Mouse (Mus musculus): ENCODE measurements at regions not wholly inside any gene's neighbourhood (a gene's known extent, or its start where the extent isn't known, plus 50 kb on each side); places are given as distances from the start of the nearest gene placed in this dataset.
A peak's percentile ranks its signal among the peaks of the same experiment; 100 is the strongest.

DNA sequence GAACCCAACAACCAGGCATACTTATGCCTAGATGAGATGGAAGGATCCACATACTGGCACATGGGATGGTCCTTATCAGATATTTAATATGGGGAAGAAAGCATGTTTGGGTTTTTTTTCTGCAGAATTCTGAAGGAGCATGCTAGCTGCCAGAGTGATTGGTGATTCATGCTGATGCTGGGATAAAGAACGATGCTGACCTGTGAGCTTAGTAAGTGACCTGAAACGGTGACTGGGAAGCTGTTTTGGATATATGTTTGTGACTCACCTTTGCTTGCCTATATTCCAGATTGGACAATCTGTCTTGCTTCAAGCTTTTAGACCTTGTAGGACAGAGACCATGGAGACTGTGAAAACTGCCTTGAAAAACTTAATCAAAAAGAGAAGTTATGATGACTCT is 974.8 kb downstream of the Grik2 start:
- Histone ChIP-seq H3K4me3 (replicated peaks; ENCODE audit: low read length) (no peak overlapping the region), H3K4me1 (replicated peaks; ENCODE audit: low read depth, low read length) (0 out of 2 replicates have a peak, but pooled peaks cover 3% of the 10 kb centered on the region), H3K36me3 (ENCODE audit: insufficient read depth, low read length) (no peaks in the 10 kb centered on the region), H3K9me3 (ENCODE audit: low read length) (no peaks in the 10 kb centered on the region), H3K27me3 (ENCODE audit: insufficient read depth, low read length) (no peaks in the 10 kb centered on the region)
- TF ChIP-seq NANOG (IDR thresholded peaks at IDR 0.05; ENCODE audit: borderline replicate concordance, low read length) = no peak

DNA sequence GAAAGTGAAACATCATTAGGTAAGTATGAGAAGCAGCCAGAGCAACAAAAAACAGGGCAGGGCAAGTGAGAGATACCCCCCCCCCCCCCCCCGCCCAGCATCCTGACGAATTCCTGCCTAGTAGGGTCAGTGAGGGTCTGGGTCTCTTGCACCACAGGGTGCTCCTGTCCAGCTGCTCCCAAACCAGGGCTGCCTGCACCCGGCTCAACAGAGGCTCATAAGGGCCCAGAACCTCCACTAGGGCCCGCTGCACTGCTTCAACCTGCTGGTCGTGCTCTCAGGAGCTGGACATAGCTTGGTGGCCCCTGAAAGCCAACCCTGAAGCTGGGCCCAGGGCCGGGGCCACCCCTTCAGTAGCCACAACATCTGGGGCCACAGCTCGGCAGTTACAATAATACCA is 978.4 kb downstream of the Grik2 start:
- 0 out of 2 replicates have a peak, but pooled peaks cover 3% of the 10 kb centered on the region for H3K4me1 ChIP-seq (replicated peaks; ENCODE audit: low read depth, low read length)
- no peak for TF ChIP-seq CTCF (conservative IDR thresholded peaks at IDR 0.05; ENCODE audit: low read length)
- no peak for TF ChIP-seq NANOG (IDR thresholded peaks at IDR 0.05; ENCODE audit: borderline replicate concordance, low read length)
- TF ChIP-seq POU5F1 (IDR thresholded peaks at IDR 0.05; ENCODE audit: borderline replicate concordance, low read length) = no peak
- H3K4me3 ChIP-seq (replicated peaks; ENCODE audit: low read length) = no peak overlapping the region
- H3K27me3 ChIP-seq (ENCODE audit: insufficient read depth, low read length) = no peaks in the 10 kb centered on the region
- H3K36me3 ChIP-seq (ENCODE audit: insufficient read depth, low read length) = no peaks in the 10 kb centered on the region
- H3K9me3 ChIP-seq (ENCODE audit: low read length) = no peaks in the 10 kb centered on the region

DNA sequence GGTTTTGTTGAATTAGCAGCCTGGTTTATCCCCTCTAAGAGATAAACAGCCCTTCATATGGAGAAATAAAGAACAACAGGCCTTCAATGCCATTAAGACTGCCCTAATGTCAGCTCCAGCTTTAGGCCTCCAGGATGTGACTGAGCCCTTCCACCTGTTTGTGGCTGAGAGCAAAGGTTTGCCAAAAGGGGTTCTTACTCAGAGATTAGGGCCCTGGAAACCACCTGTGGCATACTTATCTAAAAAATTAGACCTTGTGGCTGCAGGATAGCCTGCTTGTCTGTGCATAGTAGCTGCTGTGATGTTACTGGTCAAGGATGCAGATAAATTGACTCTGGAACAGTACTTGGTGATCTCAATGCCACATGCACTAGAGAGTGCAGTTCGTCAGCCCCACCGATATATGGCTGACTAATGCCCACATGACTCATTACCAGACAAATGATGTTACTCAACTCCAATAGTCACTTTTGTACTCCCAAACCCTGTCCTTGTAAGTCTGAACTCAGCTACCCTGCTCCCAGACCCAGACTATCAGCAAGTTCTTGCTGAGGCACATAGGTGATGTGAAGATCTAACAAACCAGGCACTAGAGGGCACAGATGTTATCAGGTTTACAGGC is 1018.6 kb downstream of the Grik2 start:
- Histone ChIP-seq H3K9me3 (ENCODE audit: low read length) (peaks cover 8% of the 10 kb centered on the region; the same call in 1 of the 2 replicates), H3K4me3 (replicated peaks; ENCODE audit: low read length) (no peak overlapping the region), H3K27me3 (ENCODE audit: insufficient read depth, low read length) (no peaks in the 10 kb centered on the region), H3K4me1 (replicated peaks; ENCODE audit: low read depth, low read length) (no peaks in the 10 kb centered on the region), H3K36me3 (ENCODE audit: insufficient read depth, low read length) (no peaks in the 10 kb centered on the region)
- no peak for TF ChIP-seq CTCF (conservative IDR thresholded peaks at IDR 0.05; ENCODE audit: low read length)
- no peak for TF ChIP-seq NANOG (IDR thresholded peaks at IDR 0.05; ENCODE audit: borderline replicate concordance, low read length)
- no peak for TF ChIP-seq POU5F1 (IDR thresholded peaks at IDR 0.05; ENCODE audit: borderline replicate concordance, low read length)

DNA sequence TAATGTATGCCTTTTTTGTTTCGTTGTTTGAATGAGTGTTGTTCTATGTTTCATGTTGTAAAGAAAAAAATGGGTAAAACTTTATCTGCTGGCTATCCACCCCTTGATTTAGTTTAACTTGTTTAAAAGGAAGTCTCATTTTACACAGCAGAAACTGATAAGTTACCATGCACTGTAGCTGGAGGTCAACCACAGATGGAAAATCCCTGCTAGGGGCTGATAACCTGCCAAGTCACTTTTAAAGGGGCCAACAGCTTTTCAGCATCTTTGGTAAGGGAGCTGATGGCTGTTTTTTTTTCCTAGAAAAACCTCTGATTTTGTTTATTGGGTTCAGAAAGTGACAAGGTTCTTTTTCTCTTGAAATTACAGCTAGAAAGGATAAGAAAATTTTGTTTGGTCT is 1050.6 kb downstream of the Grik2 start:
- TF ChIP-seq CTCF (conservative IDR thresholded peaks at IDR 0.05; ENCODE audit: low read length) (no peak), POU5F1 (IDR thresholded peaks at IDR 0.05; ENCODE audit: borderline replicate concordance, low read length) (no peak), NANOG (IDR thresholded peaks at IDR 0.05; ENCODE audit: borderline replicate concordance, low read length) (no peak)
- Histone ChIP-seq H3K9me3 (ENCODE audit: low read length) (peaks cover 47% of the 10 kb centered on the region), H3K4me3 (replicated peaks; ENCODE audit: low read length) (no peak overlapping the region), H3K4me1 (replicated peaks; ENCODE audit: low read depth, low read length) (no peaks in the 10 kb centered on the region), H3K27me3 (ENCODE audit: insufficient read depth, low read length) (no peaks in the 10 kb centered on the region), H3K36me3 (ENCODE audit: insufficient read depth, low read length) (no peaks in the 10 kb centered on the region)

DNA sequence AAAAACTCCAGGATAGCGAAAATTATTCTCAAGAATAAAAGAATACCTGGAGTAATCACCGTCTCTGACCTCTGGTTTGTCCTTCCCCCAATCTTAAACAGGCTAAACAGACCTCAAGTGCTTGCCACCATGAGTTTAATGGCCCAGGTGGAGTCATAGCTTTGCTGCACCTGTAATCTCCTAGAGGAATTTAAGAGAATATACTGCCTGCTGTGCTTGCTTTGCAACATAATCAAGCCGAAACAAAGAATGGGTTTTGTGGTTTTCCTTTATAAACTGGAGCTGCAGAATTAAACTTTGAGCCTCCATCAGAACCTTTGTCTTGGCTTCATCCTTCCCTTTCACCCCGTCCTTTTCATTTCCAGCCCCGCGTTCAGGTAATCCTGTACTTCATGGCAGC is 1051.7 kb downstream of the Grik2 start:
- Histone ChIP-seq H3K4me1 (replicated peaks; ENCODE audit: low read depth, low read length) (no peaks in the 10 kb centered on the region), H3K36me3 (ENCODE audit: insufficient read depth, low read length) (no peaks in the 10 kb centered on the region), H3K9me3 (ENCODE audit: low read length) (peaks cover 47% of the 10 kb centered on the region), H3K27me3 (ENCODE audit: insufficient read depth, low read length) (no peaks in the 10 kb centered on the region), H3K4me3 (replicated peaks; ENCODE audit: low read length) (no peak overlapping the region)
- TF ChIP-seq POU5F1 (IDR thresholded peaks at IDR 0.05; ENCODE audit: borderline replicate concordance, low read length) (no peak), NANOG (IDR thresholded peaks at IDR 0.05; ENCODE audit: borderline replicate concordance, low read length) (peak; percentile 50; the same call in 1 of the 2 replicates), CTCF (conservative IDR thresholded peaks at IDR 0.05; ENCODE audit: low read length) (no peak)

Measured in E14TG2a.4 (cell line).